Mouse (Mus musculus) lung, postnatal 36 days (tissue): ENCODE data around the gene Matk.

Experiments used
- DNase-seq: peaks from one replicate; pipeline ENCODE4 v3.0.0; 2022; ENCODE audit warnings: mixed read lengths

The Matk gene

DNA sequence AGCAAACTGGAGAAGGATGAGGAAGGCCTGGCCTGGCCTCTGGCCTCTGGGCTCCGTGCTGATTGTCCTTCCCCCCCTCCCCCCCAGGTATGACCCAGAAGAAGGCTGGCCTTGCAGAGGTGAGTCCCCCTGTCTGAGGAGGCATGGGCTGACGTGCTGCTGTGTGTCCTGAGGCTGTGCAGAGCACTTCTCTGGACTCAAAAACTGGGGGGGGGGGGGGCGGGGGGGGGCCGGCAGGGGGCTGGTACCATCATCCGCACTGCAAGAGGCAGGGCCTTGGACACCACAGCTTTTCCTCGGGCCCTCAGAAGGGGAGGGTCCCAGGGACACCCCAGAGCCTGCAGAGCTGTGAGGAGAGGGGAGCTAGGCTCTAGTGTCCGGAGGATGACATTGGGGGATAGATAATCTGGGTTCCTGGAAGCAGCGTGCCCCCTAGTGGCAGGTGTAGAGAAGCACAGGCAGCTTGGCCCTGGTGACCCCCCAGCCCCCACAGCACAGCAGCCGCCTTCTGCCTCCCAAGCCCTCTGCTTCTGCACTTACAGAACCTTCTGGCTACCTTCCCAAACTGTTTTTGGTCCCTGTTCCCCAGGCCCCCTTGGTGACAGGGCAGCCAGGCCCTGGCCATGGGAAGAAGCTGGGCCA lies 52.0 kb downstream of the Matk start:
- DNase-seq, result peak; percentile 67

DNA sequence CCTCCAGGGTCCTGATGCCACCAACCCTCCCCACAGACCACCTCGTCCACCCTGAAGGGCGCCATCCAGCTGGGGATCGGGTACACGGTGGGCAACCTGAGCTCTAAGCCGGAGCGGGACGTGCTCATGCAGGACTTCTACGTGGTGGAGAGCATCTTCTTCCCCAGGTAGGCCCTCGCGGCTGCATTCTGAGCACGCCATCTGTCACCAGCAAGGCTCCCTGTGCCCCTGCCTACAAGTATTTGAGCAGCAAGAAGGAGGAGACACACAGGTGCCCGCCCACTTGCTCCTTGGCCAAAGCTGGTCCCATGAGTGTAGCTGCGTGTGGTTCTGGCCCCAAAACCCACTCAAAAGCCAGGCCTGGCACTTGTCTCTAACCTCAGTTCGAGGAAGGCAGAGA lies 52.9 kb downstream of the Matk start:
- no peak for DNase-seq

DNA sequence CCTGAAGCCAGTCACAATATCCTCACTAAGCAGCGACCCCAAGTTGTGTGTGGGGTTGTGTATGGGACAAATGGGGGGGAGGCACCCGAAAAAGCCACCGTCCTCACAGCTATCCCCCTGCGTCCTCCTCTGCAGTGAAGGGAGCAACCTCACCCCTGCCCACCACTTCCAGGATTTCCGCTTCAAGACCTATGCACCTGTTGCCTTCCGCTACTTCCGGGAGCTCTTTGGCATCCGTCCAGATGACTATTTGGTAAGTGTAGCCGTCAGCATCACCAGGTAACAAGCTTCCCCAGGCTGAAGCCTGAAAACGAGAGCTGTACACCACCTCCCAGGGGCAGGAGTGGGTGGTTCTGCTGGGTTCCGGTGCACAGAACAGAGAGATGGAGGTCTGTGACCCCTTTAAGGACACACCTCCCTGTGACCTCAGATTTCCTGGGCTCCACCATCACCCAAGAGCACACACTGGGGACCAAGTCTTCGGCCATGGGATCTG lies 53.5 kb downstream of the Matk start:
- no peak for DNase-seq

DNA sequence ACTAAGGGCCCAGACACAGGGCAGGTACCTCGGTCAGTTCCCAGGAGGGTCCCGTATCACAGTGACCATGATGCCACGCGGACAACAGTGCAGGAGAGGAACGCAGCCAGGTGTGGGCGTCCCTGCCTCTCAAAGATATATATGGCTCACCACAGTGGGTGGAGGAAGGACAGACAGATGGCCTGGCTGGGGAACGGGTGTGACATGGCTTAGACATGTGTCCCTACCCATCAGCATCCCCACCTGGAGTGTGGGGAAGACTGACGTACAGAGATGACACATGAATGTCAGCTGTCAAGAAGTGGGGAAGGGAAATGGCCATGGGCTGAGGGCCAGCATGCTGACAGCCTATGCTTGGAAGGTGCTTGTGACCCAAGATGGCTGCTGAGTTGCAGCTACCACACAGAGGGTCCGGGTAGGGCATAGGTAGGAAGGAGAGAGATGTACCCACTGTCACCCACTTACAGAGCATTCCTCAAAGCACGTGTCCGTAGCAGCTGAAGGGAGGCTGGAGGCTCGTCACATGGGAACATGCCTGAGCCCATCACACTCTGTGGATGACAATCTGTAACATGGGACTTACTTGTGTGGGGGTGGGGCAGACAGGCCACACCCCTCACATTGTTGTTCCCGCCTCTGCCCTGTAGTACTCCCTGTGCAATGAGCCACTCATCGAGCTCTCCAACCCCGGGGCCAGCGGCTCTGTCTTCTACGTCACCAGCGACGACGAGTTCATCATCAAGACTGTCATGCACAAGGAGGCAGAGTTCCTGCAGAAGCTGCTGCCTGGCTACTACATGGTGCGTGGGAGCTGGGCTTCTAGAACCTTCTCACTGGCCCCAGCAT lies 54.3 kb downstream of the Matk start:
- DNase-seq, result no peak

DNA sequence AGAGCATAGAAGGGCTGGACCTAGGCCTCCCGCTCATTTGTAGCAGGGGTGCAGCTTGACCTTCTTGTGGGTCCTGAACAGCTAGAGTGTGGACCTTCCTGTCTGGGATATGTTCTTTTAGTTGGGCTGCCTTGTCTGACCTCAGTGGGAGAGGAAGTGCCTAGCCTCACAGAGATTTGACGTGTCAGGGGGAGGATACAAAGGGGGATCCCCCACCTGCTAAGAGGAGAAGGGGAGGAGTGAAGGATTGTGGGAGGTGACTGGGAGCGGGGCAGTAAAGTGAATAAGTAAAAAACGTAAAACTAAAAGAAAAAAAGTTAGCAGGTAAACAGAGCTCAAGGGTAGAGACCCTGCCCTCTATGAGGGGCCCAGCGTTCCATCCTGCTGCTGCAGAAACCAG lies 56.8 kb downstream of the Matk start:
- DNase-seq, result no peak
